Mouse (Mus musculus) 416B (cell line): ENCODE measurements at regions not wholly inside any gene's neighbourhood (a gene's known extent, or its start where the extent isn't known, plus 50 kb on each side); places are given as distances from the start of the nearest gene placed in this dataset.

Source experiments
- DNase-seq: peaks from one replicate; pipeline ENCODE4 v3.0.0; 2011; ENCODE audit warnings: low read depth

DNA sequence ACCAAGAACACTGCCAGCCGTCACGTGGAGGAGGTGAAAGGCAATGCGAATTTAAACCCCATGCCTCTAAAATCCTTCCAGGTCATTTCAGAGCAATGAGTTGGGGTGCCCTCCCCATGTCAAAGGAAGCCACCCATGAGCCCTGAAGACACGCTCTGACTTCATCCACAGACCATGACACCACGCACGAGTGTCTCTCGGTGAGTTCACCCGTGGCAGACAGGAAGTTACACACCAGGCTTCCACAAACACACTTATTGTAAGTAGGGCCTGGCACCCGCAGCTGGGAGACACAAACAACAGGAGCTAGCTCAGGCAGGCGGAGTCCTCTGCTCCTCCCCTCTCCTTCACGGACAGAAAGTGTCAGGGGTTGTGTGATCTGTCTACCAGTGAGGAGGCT lies 251.4 kb upstream of the Sulf2 start:
- DNase-seq: no peak

DNA sequence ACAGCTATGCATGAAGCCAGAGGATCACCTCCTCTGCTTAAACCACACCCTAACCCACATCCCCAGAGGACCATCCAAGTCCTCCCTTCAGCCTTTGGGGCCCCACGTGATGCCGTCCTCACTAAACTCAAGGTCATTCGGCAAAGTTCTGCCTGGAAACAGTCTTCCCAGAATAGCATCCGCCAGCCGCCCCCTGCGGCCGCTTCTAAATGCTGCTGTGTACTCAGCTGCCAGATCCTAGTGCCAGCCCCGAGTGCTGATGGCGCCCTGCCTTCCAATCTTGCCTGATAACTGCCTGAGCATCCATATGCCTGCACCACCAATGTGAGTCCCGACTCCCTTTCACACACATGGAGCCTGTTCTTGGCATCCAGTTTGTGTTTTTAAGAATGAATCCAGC lies 247.9 kb upstream of the Sulf2 start:
- DNase-seq: peak; percentile 25

DNA sequence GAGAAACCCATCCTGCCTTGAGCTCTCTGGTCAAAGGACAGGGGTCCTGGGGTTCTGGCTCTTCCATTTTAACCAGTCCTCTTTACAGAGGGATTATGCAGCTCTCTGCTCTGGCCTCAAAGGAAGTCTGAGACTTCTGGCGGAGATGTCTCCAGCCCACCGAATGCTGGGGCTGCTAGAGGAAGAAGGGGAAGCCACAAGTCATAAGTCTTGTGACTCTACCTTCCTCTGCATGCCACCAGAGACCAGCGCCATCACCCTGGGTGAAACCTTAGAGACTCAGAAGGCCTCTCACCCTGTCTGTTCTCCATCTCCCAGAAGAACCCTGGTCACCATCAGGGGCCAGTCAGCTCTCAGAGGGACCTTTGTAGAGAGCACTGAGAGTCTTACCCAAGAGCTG lies 246.4 kb upstream of the Sulf2 start:
- peak; percentile 31 for DNase-seq

DNA sequence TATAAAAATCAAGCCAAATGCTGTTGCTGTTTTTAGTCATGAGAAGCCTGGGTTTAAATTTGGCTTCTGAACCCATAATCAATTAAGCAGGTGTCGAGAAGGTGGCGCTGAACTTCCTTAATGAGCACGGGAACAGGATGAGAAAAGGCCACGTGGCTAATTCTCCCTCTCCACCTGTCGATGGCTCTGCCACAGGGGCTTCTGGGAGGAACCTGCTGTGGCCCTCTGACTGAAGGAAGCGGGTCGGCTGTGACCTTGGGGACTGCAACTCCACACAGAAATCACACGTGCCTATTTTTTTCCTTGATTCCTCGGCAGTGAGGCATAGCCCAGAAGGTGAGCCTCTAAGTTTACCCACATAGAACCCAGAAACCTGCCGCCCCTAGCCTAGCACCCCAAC lies 244.8 kb upstream of the Sulf2 start:
- DNase-seq: no peak

DNA sequence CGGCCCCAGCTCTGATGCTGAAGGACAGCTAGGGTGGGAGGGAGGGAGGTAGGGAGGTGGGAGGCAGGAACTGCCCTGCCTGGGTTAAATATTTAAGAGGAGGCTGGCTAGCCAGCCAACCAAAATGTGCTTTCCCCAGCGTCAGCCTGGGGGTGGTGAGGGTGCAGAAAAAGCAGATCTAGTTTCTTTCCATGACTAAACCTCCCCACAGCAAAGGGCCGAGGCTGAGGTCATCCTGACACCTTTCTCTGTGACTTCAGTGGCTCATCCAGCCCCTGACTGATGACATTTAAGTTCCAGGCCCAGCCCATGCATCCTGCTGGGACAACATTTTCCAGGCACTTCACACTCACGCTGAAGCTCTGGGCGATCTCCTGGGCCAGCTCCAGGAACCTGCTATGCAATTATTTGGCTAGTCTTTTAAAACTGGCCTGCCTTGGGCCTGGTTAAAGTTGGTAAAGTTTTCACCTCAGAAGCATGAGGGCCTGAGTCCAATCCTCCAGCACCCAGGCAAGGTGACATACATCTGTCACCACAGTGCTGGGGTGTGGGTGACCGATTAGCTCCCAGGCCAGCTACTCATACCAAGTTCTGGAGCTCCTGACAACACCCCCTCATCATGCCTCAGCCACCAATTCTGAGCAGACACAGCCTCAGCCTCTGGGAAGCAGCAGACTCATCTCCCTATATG lies 243.8 kb upstream of the Sulf2 start:
- DNase-seq: peak; percentile 8

- DNase-seq: no peak
Measured at GRCm38 (mm10) chr2:166398774-166399139, 243.3 kb upstream of the Sulf2 start.

GRCm38 (mm10) chr2:166398156-166398555 lies 242.7 kb upstream of the Sulf2 start:
- no peak for DNase-seq

GRCm38 (mm10) chr2:166394666-166395065 lies 239.2 kb upstream of the Sulf2 start:
- DNase-seq: no peak

GRCm38 (mm10) chr2:166391176-166391575 lies 235.7 kb upstream of the Sulf2 start:
- DNase-seq: no peak

GRCm38 (mm10) chr2:166388050-166388449 lies 232.6 kb upstream of the Sulf2 start:
- no peak for DNase-seq

DNA sequence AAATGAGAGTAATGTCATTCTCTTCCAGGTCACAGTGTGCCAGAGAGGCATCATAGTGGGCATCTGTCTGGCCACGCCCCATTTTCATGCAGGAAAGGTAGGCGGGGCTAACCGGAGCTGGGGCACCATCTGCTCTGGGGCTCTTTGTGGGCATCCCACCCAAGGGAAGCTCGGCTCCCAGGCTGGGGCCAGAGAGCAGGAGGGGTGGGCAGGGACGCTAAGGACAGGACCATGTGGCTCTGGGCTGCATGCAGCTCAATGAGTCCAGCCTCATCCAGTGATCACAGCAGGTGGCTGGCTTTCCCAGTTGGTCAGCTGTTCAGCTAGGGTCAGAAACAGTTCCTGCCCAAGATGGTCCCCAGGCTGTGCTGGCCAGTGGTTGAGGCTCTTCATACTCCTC lies 231.4 kb upstream of the Sulf2 start:
- DNase-seq: no peak

DNA sequence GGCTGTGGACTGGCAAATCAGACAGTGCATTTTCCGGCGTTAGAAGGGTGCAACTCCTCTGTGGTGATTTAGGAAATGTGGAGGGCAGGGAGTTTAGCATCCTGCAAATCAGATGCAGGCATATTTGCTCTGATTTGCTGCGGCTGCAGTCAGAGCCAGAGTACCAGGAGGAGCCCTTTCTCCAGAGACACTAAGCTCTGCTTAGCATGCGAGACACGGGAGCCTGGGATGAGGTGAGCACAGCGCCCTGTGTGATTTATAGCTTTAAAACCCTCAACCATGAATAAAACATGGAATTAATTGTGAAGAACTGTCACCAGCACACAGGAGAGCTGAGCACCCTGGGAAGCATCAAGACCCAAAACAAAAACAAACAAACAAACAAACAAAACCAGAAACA lies 229.1 kb upstream of the Sulf2 start:
- no peak for DNase-seq

GRCm38 (mm10) chr2:166383356-166383755 lies 227.9 kb upstream of the Sulf2 start:
- no peak for DNase-seq

DNA sequence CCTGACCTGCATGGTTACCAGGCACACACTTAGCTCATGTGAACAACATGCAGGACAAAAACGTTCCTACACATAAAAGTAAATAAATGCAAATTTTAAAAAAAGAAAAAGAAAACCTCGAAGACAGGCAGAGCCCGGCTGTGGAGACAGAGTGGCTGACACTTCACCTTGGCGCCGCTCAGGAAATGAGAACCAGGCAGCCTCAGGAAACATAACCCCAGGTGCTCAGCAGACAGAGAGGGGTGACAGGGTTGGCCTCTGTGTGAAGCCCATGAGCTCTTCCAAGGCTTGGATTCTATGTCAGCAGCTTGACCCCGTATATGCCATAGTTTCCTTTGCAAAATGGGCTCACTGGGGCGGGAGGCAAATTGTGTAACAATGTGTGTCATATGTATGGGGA lies 226.7 kb upstream of the Sulf2 start:
- DNase-seq: no peak

GRCm38 (mm10) chr2:166380854-166381253 lies 225.4 kb upstream of the Sulf2 start:
- DNase-seq: no peak

GRCm38 (mm10) chr2:166378325-166378724 lies 222.9 kb upstream of the Sulf2 start:
- DNase-seq: no peak

DNA sequence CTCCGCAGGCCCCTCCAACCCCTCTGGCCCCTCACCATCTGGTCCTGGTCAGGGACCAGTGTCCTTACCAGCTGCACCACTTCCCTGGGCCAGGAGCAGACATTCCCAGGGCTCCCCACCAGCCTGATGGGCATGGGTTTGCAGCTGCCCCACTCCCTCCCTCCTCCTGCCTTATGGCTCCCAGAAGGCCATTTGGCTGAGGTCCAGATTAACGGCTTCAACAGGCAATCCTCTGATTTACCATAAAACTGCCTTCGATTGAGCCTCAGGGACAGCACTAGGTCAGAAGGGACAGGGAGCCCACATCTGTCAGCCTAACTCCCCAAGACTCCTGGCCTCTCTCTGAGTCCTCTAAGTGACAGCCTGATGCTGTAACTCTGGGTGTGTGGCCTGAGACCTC lies 221.9 kb upstream of the Sulf2 start:
- no peak for DNase-seq

- no peak for DNase-seq
Measured at GRCm38 (mm10) chr2:166375639-166376038, 220.2 kb upstream of the Sulf2 start.

DNA sequence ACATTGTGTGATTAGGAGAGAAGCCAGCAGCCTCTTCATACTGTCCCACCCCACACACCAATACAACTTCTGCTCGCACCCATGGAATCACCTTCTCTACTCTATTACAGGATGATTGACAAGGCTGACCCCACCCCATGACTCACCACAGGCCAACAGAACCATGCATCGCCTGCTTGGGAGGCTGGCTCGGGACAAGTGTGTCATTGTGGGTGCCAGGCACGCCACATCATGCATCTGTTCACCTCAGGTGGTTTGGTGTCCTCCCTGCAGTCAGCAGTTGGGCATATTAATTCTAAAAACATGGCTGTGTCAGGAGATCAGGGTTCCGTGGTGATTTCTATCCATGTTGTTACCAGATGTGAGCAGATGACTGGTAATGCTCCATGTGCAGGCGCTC lies 215.3 kb upstream of the Sulf2 start:
- peak; percentile 8 for DNase-seq

- DNase-seq: peak; percentile 8
Measured at GRCm38 (mm10) chr2:166361645-166362044, 206.2 kb upstream of the Sulf2 start.

DNA sequence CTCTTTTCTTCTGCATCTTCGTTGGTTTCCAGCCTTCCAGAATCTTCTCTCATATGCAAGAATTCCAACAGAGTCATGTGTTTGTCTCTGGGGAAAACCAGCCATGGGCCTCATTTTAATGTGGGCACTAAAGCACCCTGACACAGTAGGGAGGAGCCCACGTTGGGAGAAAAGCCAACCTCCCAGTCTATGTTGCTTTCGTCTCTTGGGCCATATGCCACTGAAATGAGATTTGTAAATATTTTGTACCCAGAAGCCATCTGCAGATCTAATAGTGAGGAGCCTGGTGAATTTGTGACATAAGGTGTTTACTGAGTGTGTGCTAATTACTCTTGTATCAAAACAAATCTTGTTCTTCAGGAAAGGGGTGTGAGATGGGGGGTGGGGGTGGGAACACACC lies 205.3 kb upstream of the Sulf2 start:
- DNase-seq: no peak

DNA sequence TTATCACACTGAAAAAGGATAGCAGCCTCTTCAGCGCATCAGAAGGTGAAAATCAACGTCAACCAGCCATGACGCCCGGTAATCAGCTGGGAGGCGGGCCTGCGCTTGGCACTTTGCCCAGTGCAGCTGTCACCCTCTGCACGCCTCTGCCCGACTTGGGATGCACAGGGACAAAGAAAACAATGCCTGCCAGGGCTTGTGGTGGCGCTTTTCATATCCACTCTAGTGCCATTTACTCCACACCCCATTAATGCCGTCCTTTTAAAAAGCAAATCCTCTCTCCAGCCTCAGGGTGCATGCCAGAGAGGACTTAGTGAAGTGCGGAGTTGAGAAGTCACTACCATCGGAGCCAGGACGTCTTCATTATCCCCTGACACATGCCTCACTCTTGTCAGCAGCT lies 204.5 kb upstream of the Sulf2 start:
- DNase-seq: no peak

GRCm38 (mm10) chr2:166357824-166358223 lies 202.4 kb upstream of the Sulf2 start:
- DNase-seq: peak; percentile 35

DNA sequence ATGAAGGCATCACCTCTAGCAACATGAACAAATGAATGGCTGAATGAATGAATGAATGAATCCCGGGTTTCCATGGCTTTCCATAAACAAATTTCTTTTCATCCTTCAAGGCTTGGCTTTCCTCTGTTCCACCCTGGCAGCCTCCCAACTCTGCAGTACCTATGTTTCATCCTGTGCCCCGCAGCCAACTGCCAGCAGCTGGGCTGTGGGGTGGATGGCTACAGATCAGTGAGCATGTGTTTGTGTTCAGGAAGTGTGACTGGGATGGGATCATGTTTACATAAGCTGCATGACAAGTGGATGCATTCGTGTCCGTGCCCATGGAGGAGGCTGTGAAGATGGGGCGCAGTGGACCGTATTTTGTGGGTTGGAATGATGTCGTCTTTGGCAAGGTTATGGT lies 200.5 kb upstream of the Sulf2 start:
- no peak for DNase-seq

- no peak for DNase-seq
Measured at GRCm38 (mm10) chr2:166355446-166355845, 200.0 kb upstream of the Sulf2 start.
